Mouse (Mus musculus) cerebral cortex, adult 2 months (tissue): ENCODE measurements around the gene Nkx3-2.

Source experiments
- WGBS: fragments of 180-500 bp; shearing (Covaris S2); methylation state at CpG from one replicate; pipeline ENCODE4 v1.1.7; 2018; 5-methylcytosine and 5-hydroxymethylcytosine counted together

The Nkx3-2 gene

GRCm38 (mm10) chr5:41763731-41764721 is at the start of gene Nkx3-2:
Gene Nkx3-2, minus strand, starts transcription at chr5:41764501.
- under 1% methylated on average over 79 of the region's 79 CpGs for WGBS

- 91% methylated on average over 6 of the region's 6 CpGs for WGBS
Measured at GRCm38 (mm10) chr5:41812516-41812915, 48.2 kb upstream of the Nkx3-2 start.

- 77% methylated on average over 3 of the region's 3 CpGs for WGBS
Measured at GRCm38 (mm10) chr5:41811279-41811678, 47.0 kb upstream of the Nkx3-2 start.

- WGBS, result 87% methylated on average over 2 of the region's 2 CpGs
Measured at GRCm38 (mm10) chr5:41807383-41807782, 43.1 kb upstream of the Nkx3-2 start.

GRCm38 (mm10) chr5:41806176-41806575 is 41.9 kb upstream of the Nkx3-2 start:
- WGBS, result 87% methylated on average over 5 of the region's 5 CpGs

GRCm38 (mm10) chr5:41805085-41805484 is 40.8 kb upstream of the Nkx3-2 start:
- WGBS, result 55% methylated on average over 2 of the region's 2 CpGs

GRCm38 (mm10) chr5:41804643-41805042 is 40.3 kb upstream of the Nkx3-2 start:
- 73% methylated on average over 2 of the region's 2 CpGs for WGBS

GRCm38 (mm10) chr5:41801622-41802021 is 37.3 kb upstream of the Nkx3-2 start:
- WGBS, result 92% methylated on average over 2 of the region's 2 CpGs

GRCm38 (mm10) chr5:41790517-41790916 is 26.2 kb upstream of the Nkx3-2 start:
- 98% methylated on average over 2 of the region's 2 CpGs for WGBS

GRCm38 (mm10) chr5:41788877-41789276 is 24.6 kb upstream of the Nkx3-2 start:
- WGBS, result 82% methylated on average over 6 of the region's 6 CpGs

- 91% methylated on average over 5 of the region's 5 CpGs for WGBS
Measured at GRCm38 (mm10) chr5:41781890-41782289, 17.6 kb upstream of the Nkx3-2 start.

- 60% methylated on average over 3 of the region's 3 CpGs for WGBS
Measured at GRCm38 (mm10) chr5:41780026-41780425, 15.7 kb upstream of the Nkx3-2 start.

- 82% methylated on average over 6 of the region's 6 CpGs for WGBS
Measured at GRCm38 (mm10) chr5:41775728-41776127, 11.4 kb upstream of the Nkx3-2 start.

- 83% methylated on average over 3 of the region's 3 CpGs for WGBS
Measured at GRCm38 (mm10) chr5:41775273-41775672, 11.0 kb upstream of the Nkx3-2 start.

- 6% methylated on average over 21 of the region's 21 CpGs for WGBS
Measured at GRCm38 (mm10) chr5:41768382-41769040, 4.2 kb upstream of the Nkx3-2 start.

GRCm38 (mm10) chr5:41767296-41768200 is 3.2 kb upstream of the Nkx3-2 start:
- 10% methylated on average over 33 of the region's 33 CpGs for WGBS

GRCm38 (mm10) chr5:41766406-41767010 is 2.2 kb upstream of the Nkx3-2 start:
- WGBS, result 7% methylated on average over 27 of the region's 27 CpGs

- WGBS, result 8% methylated on average over 14 of the region's 14 CpGs
Measured at GRCm38 (mm10) chr5:41765626-41766405, 1.5 kb upstream of the Nkx3-2 start.

- 6% methylated on average over 41 of the region's 41 CpGs for WGBS
Measured at GRCm38 (mm10) chr5:41762947-41763730, 1.2 kb downstream of the Nkx3-2 start.
